Mouse (Mus musculus) bone marrow, adult 2 months (tissue): ENCODE results near the gene Akt1. TPM values are rescaled to one million over a fixed set of nuclear protein-coding genes. Genes with fewer than 3 reads are reported as not detected.

Experiments
- H3K27ac ChIP-seq: fragments of 200-500 bp; 2 replicates; pipeline ENCODE4 v1.5.1; 2012; ENCODE audit warnings: low read depth, mild to moderate bottlenecking, control low read depth, inconsistent platforms, low read length; ENCODE audit not compliant: control insufficient read depth, poor library complexity, insufficient read depth
- H3K4me1 ChIP-seq: fragments of 200-500 bp; 2 replicates; pipeline ENCODE4 v1.6.1; 2011; ENCODE audit warnings: low read length; ENCODE audit not compliant: control insufficient read depth, insufficient read depth
- H3K4me3 ChIP-seq: fragments of 200-500 bp; replicated peaks from 2 replicates; pipeline ENCODE3; 2011; ENCODE audit warnings: mild to moderate bottlenecking, low read depth, low read length, control low read depth; ENCODE audit not compliant: control insufficient read depth
- CTCF ChIP-seq: fragments of 200-500 bp; IDR thresholded peaks from 2 replicates; pipeline ENCODE4 v1.5.1; 2011; ENCODE audit warnings: low read length, control low read depth; ENCODE audit not compliant: control insufficient read depth, insufficient read depth
- POLR2A ChIP-seq: fragments of 200-500 bp; IDR thresholded peaks from 2 replicates; pipeline ENCODE4 v1.6.1; 2011; ENCODE audit warnings: low read depth, mild to moderate bottlenecking, control low read depth, low read length, borderline replicate concordance; ENCODE audit not compliant: control insufficient read depth
- WGBS: fragments of 180-500 bp; shearing (Covaris S2); methylation state at CpG from one replicate; pipeline ENCODE4 v1.1.7; 2018; 5-methylcytosine and 5-hydroxymethylcytosine counted together
- polyA plus RNA-seq: library from polyadenylated mRNA; stranded (reverse); fragments of >200 nt; gene quantifications from 2 replicates; pipeline ENCODE4 v1.2.4, GENCODE M21; 2011; ENCODE audit warnings: low replicate concordance; ENCODE audit not compliant: missing spikeins, insufficient read depth, insufficient read length

The Akt1 gene
- polyA plus RNA-seq, 1 experiment: 56.1 TPM

DNA sequence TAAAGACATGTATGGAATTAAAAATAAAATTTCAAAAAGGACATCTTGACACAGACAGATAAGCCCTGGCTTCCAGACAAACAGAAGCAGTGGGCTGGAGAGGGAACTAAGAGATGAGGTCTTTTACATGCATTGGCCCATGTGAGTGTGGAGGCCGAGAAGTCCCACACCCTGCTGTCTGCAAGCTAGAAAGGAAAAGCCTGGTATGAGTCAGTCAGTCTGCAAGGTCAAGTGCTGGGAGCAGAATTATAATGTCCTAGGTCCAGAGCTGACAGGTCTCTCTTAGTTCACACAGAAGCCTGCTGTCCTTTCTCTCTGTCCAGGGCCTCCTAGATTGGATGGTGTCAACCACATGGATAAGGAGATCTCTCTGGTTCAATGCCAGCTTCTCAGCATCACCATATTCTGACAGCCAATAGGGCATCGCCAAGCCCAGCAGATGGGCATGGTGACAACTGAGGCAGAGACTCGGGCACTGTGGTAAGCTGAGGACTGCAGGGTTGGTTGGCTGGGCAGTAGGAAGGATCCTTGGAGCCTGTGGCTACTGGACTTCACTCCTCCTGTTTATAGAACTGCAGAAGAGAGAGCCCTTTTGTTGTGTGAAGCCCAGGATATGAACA lies 22.2 kb upstream of the Akt1 start:
- 65% methylated on average over 3 of the region's 3 CpGs for WGBS
- TF ChIP-seq POLR2A: no peak
- TF ChIP-seq CTCF: no peak
- H3K27ac ChIP-seq: no peak overlapping the region
- H3K4me3 ChIP-seq: no peak overlapping the region
- H3K4me1 ChIP-seq: peaks cover 1% of the 10 kb centered on the region

DNA sequence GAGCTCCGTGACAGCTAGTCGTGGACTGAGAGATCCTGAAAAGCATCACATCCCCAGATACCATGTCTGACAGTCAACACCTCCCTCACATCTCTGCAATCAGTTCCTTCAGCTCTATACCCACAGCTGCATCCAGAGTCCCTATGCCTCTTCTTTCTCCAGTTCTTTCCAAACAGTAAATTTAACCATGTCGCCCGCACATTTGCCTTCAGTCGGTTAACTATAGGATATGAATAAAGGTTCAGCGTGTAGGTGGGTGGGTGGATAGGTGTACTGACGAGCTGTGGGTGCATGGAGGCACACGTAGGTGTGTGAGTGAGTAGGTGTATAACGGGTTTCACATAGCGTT lies 19.4 kb upstream of the Akt1 start:
- whole genome bisulfite sequencing: 69% methylated on average over 10 of the region's 10 CpGs
- Histone ChIP-seq H3K4me1 (peaks cover 1% of the 10 kb centered on the region), H3K27ac (no peak overlapping the region), H3K4me3 (no peak overlapping the region)
- TF ChIP-seq POLR2A (no peak), CTCF (no peak)

DNA sequence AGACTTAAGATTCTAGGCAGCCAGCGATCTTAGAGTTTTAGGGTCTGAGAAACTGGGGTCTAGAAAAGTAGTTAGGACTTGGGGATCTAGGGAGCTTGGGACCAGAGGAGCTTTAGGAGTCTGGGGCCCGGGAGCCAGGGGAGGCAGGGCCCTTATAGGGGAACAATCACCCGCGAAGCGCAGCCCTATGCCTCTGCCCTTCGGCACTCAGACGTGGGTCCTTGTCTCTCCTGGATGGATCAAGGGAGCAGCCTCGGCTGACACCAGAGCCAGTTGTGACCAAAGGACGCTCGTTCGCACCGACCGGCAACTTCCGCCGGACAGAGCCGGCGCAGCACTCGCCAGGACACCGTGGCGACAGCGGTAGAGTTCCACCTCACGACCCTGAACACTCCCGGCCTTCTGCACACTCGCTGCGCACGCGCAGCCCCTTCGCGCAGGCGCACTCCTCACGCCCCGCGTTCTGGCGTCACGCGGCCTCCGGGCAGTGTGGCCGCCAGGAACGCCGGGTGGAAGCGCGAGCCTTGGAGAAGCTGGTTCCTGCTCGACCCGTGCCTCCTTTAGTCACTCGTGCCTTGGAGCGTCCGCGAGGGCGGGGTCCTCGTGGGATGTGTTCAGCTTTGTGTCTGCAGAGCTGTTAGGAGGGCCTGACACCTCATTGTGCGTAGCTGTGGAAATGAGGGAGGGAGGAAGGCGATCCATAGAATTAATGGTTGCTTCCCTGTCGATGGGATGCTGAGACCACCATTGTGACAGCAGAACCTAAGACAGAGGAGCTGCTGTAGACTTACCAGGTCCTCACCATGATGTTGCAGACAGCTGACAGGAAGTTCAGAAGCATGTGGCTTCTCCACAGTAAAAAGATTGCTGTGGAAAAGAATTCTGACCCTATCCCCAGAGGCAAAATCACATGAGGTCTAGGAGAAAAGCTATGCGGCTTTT lies 18.8 kb upstream of the Akt1 start:
- H3K27ac ChIP-seq: peak overlapping the region; percentile 51
- TF ChIP-seq POLR2A (peak; percentile 94), CTCF (no peak)
- H3K4me1 ChIP-seq: peaks cover 1% of the 10 kb centered on the region
- peak overlapping the region; percentile 76 for H3K4me3 ChIP-seq
- WGBS: 2% methylated on average over 54 of the region's 54 CpGs

DNA sequence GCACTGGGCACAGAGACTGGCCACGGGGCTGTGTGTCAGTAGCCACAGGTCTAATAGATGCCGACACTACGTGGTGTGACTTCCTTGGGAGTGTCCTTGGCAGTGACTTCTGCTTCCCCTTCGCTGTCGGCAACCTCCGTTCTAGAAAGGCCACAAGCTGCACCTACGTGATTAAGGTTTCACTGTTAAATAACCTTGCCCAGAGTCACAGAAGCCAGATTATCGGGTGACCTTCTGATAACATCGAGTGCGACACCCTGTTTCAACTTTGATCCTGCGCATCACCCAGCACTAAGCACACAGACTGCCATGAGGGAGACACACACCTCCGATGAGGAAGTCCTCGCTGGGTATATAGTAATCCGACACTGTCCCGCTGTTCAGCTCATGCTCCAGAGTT lies 13.8 kb upstream of the Akt1 start:
- Histone ChIP-seq H3K4me3 (peak overlapping the region; percentile 72), H3K27ac (peak overlapping the region; percentile 88), H3K4me1 (peaks cover 6% of the 10 kb centered on the region)
- 3% methylated on average over 15 of the region's 15 CpGs for WGBS
- TF ChIP-seq POLR2A: no peak
- TF ChIP-seq CTCF: no peak

DNA sequence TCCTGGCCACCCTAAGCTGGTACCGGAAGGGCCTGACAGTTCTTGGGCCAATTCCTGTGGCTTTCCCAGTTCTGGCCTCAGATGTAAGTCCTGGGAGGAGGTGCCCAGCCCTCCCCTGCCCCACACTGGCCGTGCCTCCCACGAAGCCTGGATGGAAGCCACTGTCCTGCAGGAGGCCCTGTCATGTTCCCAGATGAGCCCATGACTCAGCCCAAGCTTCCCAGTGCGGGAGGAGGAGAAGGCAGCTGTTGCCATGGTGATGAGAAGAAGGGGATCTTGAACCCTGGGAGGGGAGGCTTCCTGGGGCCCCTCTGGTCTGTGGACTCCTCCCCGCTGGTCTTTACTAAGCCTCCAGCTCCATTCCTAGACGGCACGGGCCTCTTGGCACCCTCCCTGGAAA lies 8.7 kb upstream of the Akt1 start:
- Histone ChIP-seq H3K4me1 (peaks cover 4% of the 10 kb centered on the region; the same call in 1 of the 2 replicates), H3K27ac (no peak overlapping the region), H3K4me3 (no peak overlapping the region)
- WGBS: 76% methylated on average over 7 of the region's 7 CpGs
- no peak for TF ChIP-seq POLR2A
- TF ChIP-seq CTCF: no peak

DNA sequence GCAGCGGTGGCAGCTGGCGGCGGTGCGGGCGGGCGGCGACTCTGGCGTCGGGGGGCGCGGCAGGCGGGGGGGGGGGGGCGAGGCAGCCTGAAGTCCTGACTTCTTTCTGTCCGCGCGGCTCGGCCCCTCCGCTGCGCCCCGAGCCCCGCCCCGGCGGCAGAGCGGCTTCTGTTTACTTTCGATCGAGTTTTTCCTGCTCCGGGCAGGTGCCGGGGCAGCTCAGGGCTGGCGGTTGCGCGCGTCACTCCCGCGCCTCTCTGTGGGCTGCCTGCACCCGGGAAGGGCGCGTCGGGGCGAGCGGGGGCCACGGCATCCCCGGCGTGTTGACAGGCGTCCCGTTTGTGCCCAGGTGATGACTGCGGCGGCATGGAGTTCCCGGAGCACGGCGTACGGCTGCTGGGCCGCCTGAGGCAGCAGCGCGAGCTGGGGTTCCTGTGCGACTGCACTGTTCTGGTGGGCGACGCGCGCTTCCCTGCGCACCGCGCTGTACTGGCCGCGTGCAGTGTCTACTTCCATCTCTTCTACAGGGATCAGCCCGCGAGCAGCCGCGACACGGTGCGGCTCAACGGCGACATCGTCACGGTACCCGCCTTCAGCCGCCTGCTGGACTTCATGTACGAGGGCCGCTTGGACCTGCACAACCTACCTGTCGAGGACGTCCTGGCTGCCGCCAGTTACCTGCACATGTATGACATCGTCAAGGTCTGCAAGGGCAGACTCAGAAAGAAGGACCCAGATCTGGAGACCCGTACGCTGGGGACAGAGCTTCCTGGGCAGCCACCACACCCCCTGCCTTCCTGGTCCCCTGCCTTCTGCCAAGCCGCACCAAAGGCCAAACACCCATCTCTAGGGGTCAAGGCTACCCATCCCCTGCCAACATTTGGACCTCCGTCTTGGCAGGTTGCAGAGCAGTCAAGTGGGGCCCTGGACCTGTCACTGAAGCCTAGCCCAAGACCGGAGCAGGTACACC lies 4.6 kb upstream of the Akt1 start:
- Histone ChIP-seq H3K27ac (peak overlapping the region; percentile 66), H3K4me1 (no peaks in the 10 kb centered on the region; the same call in 1 of the 2 replicates), H3K4me3 (peak overlapping the region; percentile 62)
- no peak for TF ChIP-seq CTCF
- no peak for TF ChIP-seq POLR2A
- 8% methylated on average over 71 of the region's 87 CpGs for WGBS

DNA sequence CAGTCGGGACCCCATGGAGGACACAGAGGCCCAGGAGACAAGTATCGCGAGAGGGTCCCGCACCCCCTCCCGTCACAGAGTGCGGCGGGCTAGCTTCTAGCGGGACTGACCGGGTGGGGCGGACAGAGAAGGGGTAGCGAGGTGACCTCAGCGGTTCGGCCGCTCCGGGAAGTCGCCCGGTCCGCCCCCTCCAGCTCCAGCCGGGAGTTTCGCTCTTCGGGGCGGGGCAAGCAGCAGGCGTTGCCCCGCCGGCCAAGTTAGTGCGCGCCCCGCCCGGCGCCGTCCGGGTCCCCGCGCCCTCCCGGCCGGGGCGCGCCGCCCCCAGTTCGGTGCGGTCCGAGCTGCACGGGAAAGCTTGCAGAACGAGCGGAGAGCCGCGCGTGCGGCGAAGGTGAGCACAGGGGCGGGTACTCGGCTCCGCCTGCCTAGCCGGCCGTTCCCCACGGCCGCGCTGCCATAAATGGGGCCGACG lies 3.9 kb upstream of the Akt1 start, which contains the start of gene Zbtb42:
Gene Zbtb42, plus strand, starts transcription at position 274 of the 472 bp plus-strand sequence.
- TF ChIP-seq POLR2A: no peak
- TF ChIP-seq CTCF: no peak
- WGBS: under 1% methylated on average over 51 of the region's 60 CpGs
- Histone ChIP-seq H3K27ac (peak within 1 kb of the TSS; percentile 66), H3K4me1 (no peaks in the 10 kb centered on the region; the same call in 1 of the 2 replicates), H3K4me3 (peak within 1 kb of the TSS; percentile 62)
